ENCODE assay signal across 8 mouse cellular contexts in the genomic region with DNA sequence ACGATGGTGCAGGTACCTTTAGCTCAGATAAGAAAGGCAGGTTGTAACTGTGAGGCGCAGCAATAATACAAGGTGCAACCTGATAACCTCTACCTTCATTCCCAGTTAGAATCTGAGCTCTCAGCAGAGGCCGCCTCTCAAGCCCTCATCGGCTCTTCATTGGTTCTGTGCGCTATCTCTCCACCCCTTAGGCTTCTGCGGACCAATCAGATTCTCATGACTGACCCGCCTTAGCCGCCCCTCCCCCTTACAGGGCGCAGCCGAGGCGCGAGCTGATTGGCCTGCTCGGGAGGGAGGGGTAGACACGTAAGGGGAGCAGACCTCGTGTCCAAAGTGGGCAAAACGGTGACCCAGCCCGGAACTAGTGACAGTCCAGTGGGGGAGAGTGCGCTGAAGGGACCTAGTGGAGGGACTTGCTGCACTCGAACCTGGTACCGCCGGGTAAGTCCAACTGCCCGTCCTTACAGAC. TPM values are rescaled to one million over a fixed set of nuclear protein-coding genes. Genes with fewer than 3 reads are reported as not detected.
DNase-seq lines count a peak whose midpoint lies in the region; ATAC-seq lines count a peak whose summit lies in the region.

A gene (plus strand): TSS at position 401 of the 469 bp plus-strand sequence.

- no peaks in the 10 kb centered on the region for H3K9me3 ChIP-seq in hindbrain, embryonic 16.5 days (ENCODE audit: control insufficient read depth, low read length)

- H3K4me2 ChIP-seq in hindbrain, embryonic 16.5 days (ENCODE audit: low read length), result peak within 1 kb of the TSS; percentile 98

- H3K27me3 ChIP-seq in hindbrain, embryonic 16.5 days (replicated peaks; ENCODE audit: control insufficient read depth, insufficient read depth, low read length), result no peaks in the 10 kb centered on the region

- peak within 1 kb of the TSS; percentile 69 for H3K9ac ChIP-seq in hindbrain, embryonic 16.5 days (ENCODE audit: low read depth, low read length)

- peak within 1 kb of the TSS; percentile 50 for H3K4me3 ChIP-seq in hindbrain, embryonic 16.5 days (ENCODE audit: low read length)
- peak within 1 kb of the TSS; percentile 74 for H3K4me3 ChIP-seq in macrophage (ENCODE audit: inconsistent target)

- WGBS in hindbrain, embryonic 16.5 days, result under 1% methylated on average over 22 of the region's 22 CpGs
- 2% methylated on average over 21 of the region's 22 CpGs for WGBS in macrophage (ENCODE audit: missing documents)

- peaks cover 14% of the 10 kb centered on the region for H3K4me1 ChIP-seq in hindbrain, embryonic 16.5 days (ENCODE audit: control insufficient read depth, insufficient read depth, low read depth, low read length)

- H3K79me2 ChIP-seq in macrophage (ENCODE audit: inconsistent target), result no peaks in the 10 kb centered on the region

- no peaks in the 10 kb centered on the region for H3K36me3 ChIP-seq in hindbrain, embryonic 16.5 days (ENCODE audit: control insufficient read depth, insufficient read depth, low read length)
- H3K36me3 ChIP-seq in macrophage (ENCODE audit: inconsistent target), result no peaks in the 10 kb centered on the region

- DNase-seq in WW6 (ENCODE audit: low read depth, low spot score), result peak; percentile 79
- peak; percentile 61 to 82 for DNase-seq in cerebellum, postnatal 4 days (ENCODE audit: low spot score in 2 of 2)
- DNase-seq in gastrocnemius, adult 18-20 months (ENCODE audit: low spot score), result peak; percentile 91
- DNase-seq in left cerebral cortex, adult 18-20 months (ENCODE audit: low spot score in 2 of 2), result peak; percentile 77 to 86
- DNase-seq in right cerebral cortex, adult 18-20 months, result peak; percentile 93
- peak; percentile 58 for DNase-seq in urinary bladder, postnatal 10 days (ENCODE audit: low spot score)

- ATAC-seq in hindbrain, embryonic 16.5 days, result peak; percentile 100

- 0 out of 2 replicates have a peak within 1 kb of the TSS, but pooled peaks have one; percentile 64 for H3K27ac ChIP-seq in hindbrain, embryonic 16.5 days (ENCODE audit: low read depth, low read length)
- H3K27ac ChIP-seq in macrophage, result peak within 1 kb of the TSS; percentile 49

RNA-seq across cellular contexts. Expression of the gene that starts here (rescaled TPM):
- 10 to 100 TPM; 26.9 to 32.6 TPM for total RNA-seq in gastrocnemius, adult 18-20 months (2021)
- 0.89 and 0.93 TPM in 2 replicates for polyA plus RNA-seq in hindbrain, embryonic 16.5 days (2015; fragmentation: Nextera tagmentation; extraction: Ambion mirVana)
- 10 to 100 TPM; 14.2 to 14.8 TPM for total RNA-seq in left cerebral cortex, adult 18-20 months (2021)
- total RNA-seq in macrophage (2018; cell fraction: chromatin; rRNA removed), result 1 to 10 TPM; 2.1 to 8.6 (median 3.8) TPM
- total RNA-seq in macrophage (2018; cell fraction: cytosol; rRNA removed), result 10 to 100 TPM in 19 of 26 experiments, 1 to 10 TPM in 7; 8.5 to 16.6 (median 11.6) TPM
- total RNA-seq in macrophage (2018; cell fraction: nucleus; rRNA removed), result 1 to 10 TPM; 2.6 to 6.7 (median 4.8) TPM
- polyA plus RNA-seq in macrophage (2018), result 9.6 to 13.3 TPM (median 13.0 TPM) in 3 replicates

Comparison
In these comparisons a context has a peak if more than half of its experiments do, and no peak if none do; other contexts are left out.
1. Peak in every context shown above with its lines: DNase-seq, ATAC-seq, H3K4me3 ChIP-seq and H3K27ac ChIP-seq.
2. Peak in ATAC-seq, H3K4me3 ChIP-seq, H3K27ac ChIP-seq, H3K9ac ChIP-seq and H3K4me2 ChIP-seq in hindbrain, embryonic 16.5 days; RNA of the gene not detected or under 1 TPM.